Mouse (Mus musculus) embryonic facial prominence, embryonic 12.5 days (tissue): ENCODE results near the gene Ntm. TPM values are rescaled to one million over a fixed set of nuclear protein-coding genes. Genes with fewer than 3 reads are reported as not detected.

Source experiments
- ATAC-seq: fragments of 200-750 bp; cut with Nextera tagmentation; 2 replicates; pipeline ENCODE4 v1.8.0; 2017; ENCODE audit not compliant: insufficient number of reproducible peaks, insufficient read depth, low FRiP score, low TSS enrichment
- H3K27ac ChIP-seq: fragments of 300-500 bp; sonication (generic); 2 replicates; pipeline ENCODE4 v1.5.1; 2016; ENCODE audit warnings: mild to moderate bottlenecking
- H3K27me3 ChIP-seq: fragments of 300-500 bp; sonication (generic); 2 replicates; pipeline ENCODE4 v1.6.1; 2016; ENCODE audit warnings: mild to moderate bottlenecking, moderate library complexity
- H3K36me3 ChIP-seq: fragments of 300-500 bp; sonication (generic); 2 replicates; pipeline ENCODE4 v1.6.1; 2016; ENCODE audit warnings: mild to moderate bottlenecking
- H3K4me1 ChIP-seq: fragments of 300-500 bp; sonication (generic); 2 replicates; pipeline ENCODE4 v1.6.1; 2016
- H3K4me2 ChIP-seq: fragments of 300-500 bp; sonication (generic); replicated peaks from 2 replicates; pipeline ENCODE4 v1.6.1; 2016; ENCODE audit warnings: mild to moderate bottlenecking, moderate library complexity
- H3K4me3 ChIP-seq: fragments of 300-500 bp; sonication (generic); 2 replicates; pipeline ENCODE4 v1.5.1; 2016; ENCODE audit warnings: mild to moderate bottlenecking
- H3K9ac ChIP-seq: fragments of 300-500 bp; sonication (generic); 2 replicates; pipeline ENCODE4 v1.6.1; 2016; ENCODE audit warnings: mild to moderate bottlenecking, moderate library complexity
- H3K9me3 ChIP-seq: fragments of 300-500 bp; sonication (generic); 2 replicates; pipeline ENCODE4 v1.6.1; 2016; ENCODE audit warnings: mild to moderate bottlenecking, moderate library complexity
- WGBS: fragments of 180-500 bp; shearing (Covaris S2); methylation state at CpG from one replicate; pipeline ENCODE4 v1.1.7; 2016; 5-methylcytosine and 5-hydroxymethylcytosine counted together
- polyA plus RNA-seq: library from polyadenylated mRNA; unstranded; fragments of >200 nt; fragmentation: Nextera tagmentation; extraction: Ambion mirVana; gene quantifications from 2 replicates; pipeline ENCODE4 v1.2.1, GENCODE M21; 2016

The Ntm gene
- polyA plus RNA-seq, 1 experiment from 2014 or later = 23.0 TPM

DNA sequence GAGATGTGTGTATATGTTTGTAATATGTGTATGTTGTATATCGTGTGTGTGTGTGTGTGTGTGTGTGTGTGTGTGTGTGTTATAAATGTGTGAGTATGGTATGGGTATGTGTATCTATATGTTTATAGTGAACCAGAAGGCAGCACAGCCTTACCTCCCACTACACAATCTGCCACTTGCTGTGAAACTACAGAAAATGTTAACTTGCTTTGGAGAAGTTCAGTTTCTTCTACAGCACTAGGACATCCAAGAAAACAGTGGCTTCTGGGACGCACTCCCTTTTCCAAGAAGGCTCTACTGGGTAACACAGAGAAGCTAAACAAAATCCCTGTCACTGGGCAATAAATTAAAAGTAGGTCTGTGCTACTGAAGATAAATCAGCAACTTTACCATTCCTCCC, 834.5 kb downstream of the Ntm start:
- no peaks in the 10 kb centered on the region for H3K36me3 ChIP-seq

DNA sequence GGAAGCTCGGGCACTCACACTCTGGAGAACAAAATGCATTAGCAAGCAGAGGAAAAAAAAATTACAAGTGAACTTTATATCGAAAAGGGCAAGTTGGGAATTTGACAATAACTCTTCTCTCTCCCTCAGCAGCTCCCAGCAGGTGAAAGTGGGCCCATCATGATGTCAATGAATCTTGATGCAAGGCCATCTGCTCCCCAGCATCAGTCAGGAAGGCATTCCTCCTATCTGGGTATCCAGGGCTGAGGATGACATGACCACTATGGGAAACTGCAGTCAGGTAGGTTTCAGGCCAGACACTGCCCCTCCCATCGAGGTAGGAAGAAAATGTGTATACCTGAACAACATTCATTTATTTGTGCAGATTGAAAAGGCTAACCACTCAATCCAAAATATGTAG, 838.5 kb downstream of the Ntm start:
- no peak overlapping the region for H3K9ac ChIP-seq
- H3K27ac ChIP-seq = no peak overlapping the region
- no peak overlapping the region for H3K4me2 ChIP-seq
- H3K9me3 ChIP-seq = no peaks in the 10 kb centered on the region
- no peak for ATAC-seq
- H3K4me3 ChIP-seq = no peak overlapping the region
- H3K27me3 ChIP-seq = no peaks in the 10 kb centered on the region
- WGBS = 77% methylated on average over 3 of the region's 3 CpGs
- no peaks in the 10 kb centered on the region for H3K36me3 ChIP-seq
- H3K4me1 ChIP-seq = no peaks in the 10 kb centered on the region

More for the DNA sequence above, 834.5 kb downstream of the Ntm start:
- 88% methylated on average over 2 of the region's 2 CpGs for WGBS
- no peak overlapping the region for H3K4me3 ChIP-seq
- no peak overlapping the region for H3K27ac ChIP-seq
- ATAC-seq = no peak
- 0 out of 2 replicates have a peak, but pooled peaks cover 4% of the 10 kb centered on the region for H3K9me3 ChIP-seq
- H3K4me1 ChIP-seq = no peaks in the 10 kb centered on the region
- no peak overlapping the region for H3K9ac ChIP-seq
- H3K27me3 ChIP-seq = no peaks in the 10 kb centered on the region
- no peak overlapping the region for H3K4me2 ChIP-seq

DNA sequence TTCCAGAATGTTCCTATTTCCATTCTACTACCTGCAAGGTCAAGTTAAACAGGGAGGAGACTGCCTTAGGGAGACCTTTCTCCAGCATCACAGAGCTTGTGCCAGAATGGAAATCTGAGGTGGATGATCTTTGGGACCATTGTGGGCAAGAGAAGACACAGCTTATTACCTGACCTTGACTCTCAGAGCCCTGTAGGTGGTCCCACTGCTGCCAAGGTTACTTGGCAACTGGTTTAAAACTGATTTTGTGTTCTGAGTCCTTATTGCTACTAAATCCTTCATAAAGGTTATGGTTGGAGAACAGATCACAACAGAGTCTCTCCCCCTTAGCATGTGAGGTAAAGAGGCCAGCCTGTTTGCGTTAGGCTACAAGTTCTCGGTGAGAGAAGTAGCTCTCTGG, 839.1 kb downstream of the Ntm start:
- H3K36me3 ChIP-seq = no peaks in the 10 kb centered on the region
- no peak overlapping the region for H3K27ac ChIP-seq
- 87% methylated on average over 2 of the region's 2 CpGs for WGBS
- no peaks in the 10 kb centered on the region for H3K4me1 ChIP-seq
- no peak overlapping the region for H3K9ac ChIP-seq
- ATAC-seq = no peak
- no peak overlapping the region for H3K4me2 ChIP-seq
- H3K4me3 ChIP-seq = no peak overlapping the region
- no peaks in the 10 kb centered on the region for H3K27me3 ChIP-seq
- no peaks in the 10 kb centered on the region for H3K9me3 ChIP-seq

DNA sequence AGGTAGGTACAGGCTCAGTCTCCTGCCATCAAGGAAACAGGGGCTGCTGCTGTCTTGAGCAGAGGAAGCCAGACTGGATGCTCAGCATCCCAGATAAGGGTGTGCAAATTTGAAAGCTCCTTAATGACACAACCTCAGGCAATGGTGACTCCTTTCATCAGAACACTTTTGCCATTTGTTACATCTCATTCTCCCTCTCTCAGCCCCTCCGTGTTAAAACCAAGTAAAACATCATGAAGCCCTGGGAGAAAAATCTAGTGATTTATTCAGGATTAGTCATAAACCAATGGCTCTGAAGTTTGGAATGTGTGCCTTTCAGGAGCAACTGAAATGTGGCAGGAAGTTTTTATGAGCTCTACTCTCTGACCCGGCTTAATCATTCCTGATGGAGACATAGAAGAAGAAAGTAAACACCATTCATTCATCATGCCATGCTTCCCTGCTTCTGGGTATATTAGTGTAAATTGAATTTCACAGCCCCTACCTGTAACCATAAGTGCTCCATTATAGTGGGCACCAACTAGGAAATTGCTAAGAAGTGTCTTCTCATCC, 845.3 kb downstream of the Ntm start:
- Histone ChIP-seq H3K27me3 (no peaks in the 10 kb centered on the region), H3K9me3 (no peaks in the 10 kb centered on the region), H3K27ac (no peak overlapping the region), H3K9ac (no peak overlapping the region), H3K36me3 (no peaks in the 10 kb centered on the region), H3K4me3 (no peak overlapping the region), H3K4me2 (no peak overlapping the region), H3K4me1 (no peaks in the 10 kb centered on the region)
- no peak for ATAC-seq
- WGBS = 58% methylated on average over 2 of the region's 2 CpGs

DNA sequence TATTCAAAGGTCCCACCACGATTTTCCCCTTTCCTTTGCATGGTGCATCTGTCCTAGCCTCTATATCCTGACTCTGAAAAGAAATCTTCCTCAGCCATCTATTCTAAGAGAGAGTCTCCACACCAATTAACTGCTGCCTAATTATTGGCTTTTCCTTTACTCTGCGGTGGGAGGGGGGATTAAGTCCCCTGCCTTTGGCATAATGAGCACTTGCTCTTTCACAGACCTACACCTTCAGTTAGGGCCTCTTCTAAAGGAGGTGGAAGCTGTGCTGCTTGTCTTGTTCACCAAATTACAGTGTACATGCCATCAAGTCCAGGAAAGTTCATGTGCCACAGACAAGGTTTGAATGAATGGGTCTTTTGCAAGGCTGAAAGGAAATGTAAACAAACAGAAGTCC, 847.6 kb downstream of the Ntm start:
- Histone ChIP-seq H3K4me3 (no peak overlapping the region), H3K9ac (no peak overlapping the region), H3K9me3 (no peaks in the 10 kb centered on the region), H3K27ac (no peak overlapping the region), H3K4me2 (no peak overlapping the region), H3K4me1 (no peaks in the 10 kb centered on the region), H3K36me3 (no peaks in the 10 kb centered on the region), H3K27me3 (no peaks in the 10 kb centered on the region)
- 33% methylated on average over 2 of the region's 2 CpGs for WGBS
- no peak for ATAC-seq

DNA sequence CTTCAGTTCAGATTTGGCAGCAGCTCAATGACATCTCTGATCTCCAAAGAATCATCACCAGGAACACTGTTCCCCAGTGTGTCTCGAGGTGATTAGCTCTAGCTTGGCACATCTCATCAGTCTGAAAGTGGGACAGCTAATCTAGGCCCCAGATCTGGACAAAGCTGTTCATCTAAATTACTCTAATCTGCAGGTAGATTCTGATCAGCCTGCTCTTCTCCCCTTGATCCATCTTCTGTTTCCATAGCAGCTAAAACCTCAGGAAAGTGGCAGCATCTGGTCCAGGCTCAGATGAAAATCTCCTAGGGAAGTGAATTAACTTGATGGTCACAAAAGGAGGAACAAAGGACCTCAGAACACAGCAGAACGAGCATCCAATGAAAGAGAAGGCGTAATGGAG, 856.2 kb downstream of the Ntm start:
- H3K27me3 ChIP-seq = no peaks in the 10 kb centered on the region
- H3K9me3 ChIP-seq = no peaks in the 10 kb centered on the region
- WGBS = 72% methylated on average over 3 of the region's 3 CpGs
- H3K9ac ChIP-seq = no peak overlapping the region
- ATAC-seq = no peak
- no peak overlapping the region for H3K4me3 ChIP-seq
- H3K36me3 ChIP-seq = no peaks in the 10 kb centered on the region
- no peak overlapping the region for H3K27ac ChIP-seq
- no peak overlapping the region for H3K4me2 ChIP-seq
- H3K4me1 ChIP-seq = no peaks in the 10 kb centered on the region

DNA sequence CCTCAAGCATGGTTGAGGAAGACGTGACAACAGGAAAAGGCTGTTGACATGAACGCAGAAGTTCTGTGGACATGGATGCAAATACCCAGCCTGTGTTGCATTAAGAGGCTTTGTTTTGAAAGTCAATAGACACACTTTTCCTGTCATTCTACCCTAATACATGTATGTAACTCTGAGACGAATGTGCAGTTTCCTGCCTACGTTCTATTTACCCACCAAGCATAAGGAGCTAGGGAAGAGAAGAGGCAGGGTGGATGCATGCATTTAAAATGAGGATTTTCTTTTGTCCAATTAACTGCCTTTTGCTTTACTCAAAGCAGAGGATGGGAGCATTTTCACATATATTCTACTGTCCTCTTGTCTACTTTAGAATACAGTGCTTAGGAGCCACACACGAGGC, 858.5 kb downstream of the Ntm start:
- Histone ChIP-seq H3K27ac (no peak overlapping the region), H3K9ac (no peak overlapping the region), H3K9me3 (no peaks in the 10 kb centered on the region), H3K4me2 (no peak overlapping the region), H3K4me1 (no peaks in the 10 kb centered on the region), H3K27me3 (no peaks in the 10 kb centered on the region), H3K4me3 (no peak overlapping the region), H3K36me3 (no peaks in the 10 kb centered on the region)
- 85% methylated on average over 5 of the region's 5 CpGs for WGBS
- no peak for ATAC-seq

DNA sequence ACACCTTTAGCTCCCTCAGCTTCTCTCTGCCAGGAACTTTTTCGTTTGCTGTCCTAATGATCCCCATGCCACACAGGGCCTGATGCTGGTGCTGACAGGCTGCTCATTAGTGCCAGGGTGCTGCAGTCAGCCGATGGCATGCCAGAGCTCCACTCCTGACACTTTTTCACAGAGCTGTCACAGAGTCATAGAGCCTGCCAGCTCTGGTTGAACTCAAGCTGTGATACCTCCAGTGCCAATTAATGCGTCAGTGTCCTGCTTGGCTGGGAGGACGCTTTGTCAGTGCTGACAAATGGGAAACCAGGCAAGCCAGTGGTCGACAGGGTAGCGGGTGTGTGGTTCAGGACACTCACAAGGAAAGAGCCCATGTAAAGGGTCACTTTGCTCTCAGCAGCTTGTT, 858.9 kb downstream of the Ntm start:
- H3K36me3 ChIP-seq = no peaks in the 10 kb centered on the region
- H3K9me3 ChIP-seq = no peaks in the 10 kb centered on the region
- no peak for ATAC-seq
- H3K27ac ChIP-seq = no peak overlapping the region
- H3K9ac ChIP-seq = no peak overlapping the region
- H3K4me2 ChIP-seq = no peak overlapping the region
- 68% methylated on average over 6 of the region's 6 CpGs for whole genome bisulfite sequencing
- no peaks in the 10 kb centered on the region for H3K4me1 ChIP-seq
- H3K4me3 ChIP-seq = no peak overlapping the region
- no peaks in the 10 kb centered on the region for H3K27me3 ChIP-seq

DNA sequence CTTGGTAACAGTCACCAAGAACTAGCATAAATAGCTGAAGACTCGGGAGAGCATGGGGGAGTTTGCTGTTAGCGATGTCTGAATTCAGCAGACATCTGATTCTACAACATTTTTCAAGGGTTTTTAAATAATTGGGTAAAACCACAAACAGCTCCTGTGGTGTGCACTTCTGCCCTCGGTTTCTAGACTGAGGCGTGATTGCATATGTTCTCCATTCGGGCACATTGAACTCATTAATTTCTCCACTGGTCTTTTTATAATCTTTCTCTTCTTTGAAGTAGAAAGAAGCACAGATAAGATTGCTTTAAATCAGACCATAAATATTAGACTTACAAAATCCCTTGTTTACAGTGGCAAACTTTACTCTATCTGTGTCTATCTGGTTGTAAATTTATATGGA, 862.3 kb downstream of the Ntm start:
- Histone ChIP-seq H3K9ac (no peak overlapping the region), H3K4me2 (no peak overlapping the region), H3K4me3 (no peak overlapping the region), H3K27ac (no peak overlapping the region), H3K4me1 (no peaks in the 10 kb centered on the region), H3K27me3 (no peaks in the 10 kb centered on the region), H3K9me3 (no peaks in the 10 kb centered on the region), H3K36me3 (no peaks in the 10 kb centered on the region)
- no peak for ATAC-seq
- WGBS = 40% methylated on average over 5 of the region's 5 CpGs

DNA sequence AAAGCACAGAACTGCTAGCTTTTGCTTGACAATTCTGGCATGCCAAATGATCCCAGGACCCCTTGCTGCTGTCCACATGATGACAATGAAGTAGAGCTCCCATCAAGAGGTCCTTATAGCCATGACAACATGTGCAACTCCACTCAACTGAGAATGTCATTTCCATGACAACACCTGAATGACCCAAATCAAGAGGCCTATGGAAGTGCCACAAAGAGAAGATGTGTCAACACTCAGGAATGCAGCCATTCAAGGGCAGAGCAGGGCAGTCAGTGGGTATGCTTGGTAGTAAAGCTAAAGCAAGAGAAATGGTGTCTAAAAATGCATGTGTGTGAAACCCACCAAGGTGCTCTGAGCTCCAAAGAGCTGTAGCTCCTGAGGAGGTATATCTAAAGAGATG, 870.5 kb downstream of the Ntm start:
- Histone ChIP-seq H3K36me3 (no peaks in the 10 kb centered on the region), H3K4me2 (no peak overlapping the region), H3K27ac (no peak overlapping the region), H3K9me3 (no peaks in the 10 kb centered on the region), H3K27me3 (no peaks in the 10 kb centered on the region), H3K4me3 (no peak overlapping the region), H3K9ac (no peak overlapping the region), H3K4me1 (no peaks in the 10 kb centered on the region)
- no peak for ATAC-seq

DNA sequence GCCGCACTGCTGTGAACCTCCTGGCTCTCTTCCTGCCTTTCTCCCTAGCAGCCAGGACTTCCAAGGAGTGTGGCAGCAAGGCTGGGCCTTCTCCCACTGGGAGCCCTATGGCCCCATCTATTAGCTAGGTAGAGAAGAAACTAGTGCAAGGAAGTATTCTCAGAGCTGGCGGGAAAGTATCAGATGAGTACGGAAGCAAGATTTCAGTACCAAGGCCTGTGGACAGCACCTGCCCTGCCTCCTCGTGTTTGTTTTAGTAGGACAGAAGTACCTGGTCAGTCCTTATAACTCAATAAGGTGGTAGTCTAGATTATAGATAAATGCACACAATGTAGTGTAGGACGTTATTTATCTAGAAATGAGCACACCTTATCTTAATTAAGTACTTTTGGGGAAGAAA, 874.3 kb downstream of the Ntm start:
- no peak overlapping the region for H3K4me3 ChIP-seq
- no peaks in the 10 kb centered on the region for H3K27me3 ChIP-seq
- no peaks in the 10 kb centered on the region for H3K4me1 ChIP-seq
- no peak overlapping the region for H3K27ac ChIP-seq
- WGBS = 50% methylated on average over 5 of the region's 5 CpGs
- H3K9me3 ChIP-seq = no peaks in the 10 kb centered on the region
- no peak overlapping the region for H3K9ac ChIP-seq
- H3K36me3 ChIP-seq = no peaks in the 10 kb centered on the region
- no peak for ATAC-seq
- H3K4me2 ChIP-seq = no peak overlapping the region

DNA sequence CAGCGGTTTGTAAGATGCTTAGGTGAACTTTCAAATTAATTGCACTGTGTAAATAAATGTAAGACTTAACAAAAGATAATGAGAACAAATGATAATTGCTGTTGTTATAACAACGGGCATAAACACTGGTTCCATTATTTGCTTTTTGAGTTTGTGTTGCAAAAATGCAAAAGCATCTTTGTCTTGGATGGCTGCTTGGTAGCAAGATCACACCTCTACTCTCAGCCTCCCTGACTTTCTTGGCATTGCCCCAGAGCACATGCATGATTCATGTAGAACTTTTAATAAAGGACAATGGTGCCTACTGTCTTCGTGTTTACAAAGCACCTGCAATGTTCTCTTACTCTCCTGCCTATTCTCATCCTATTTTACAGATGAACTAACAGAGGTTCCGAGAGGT, 875.3 kb downstream of the Ntm start:
- no peak overlapping the region for H3K4me2 ChIP-seq
- H3K9ac ChIP-seq = no peak overlapping the region
- no peaks in the 10 kb centered on the region for H3K9me3 ChIP-seq
- ATAC-seq = no peak
- H3K4me1 ChIP-seq = no peaks in the 10 kb centered on the region
- no peaks in the 10 kb centered on the region for H3K27me3 ChIP-seq
- no peak overlapping the region for H3K4me3 ChIP-seq
- no peak overlapping the region for H3K27ac ChIP-seq
- WGBS = 60% methylated on average over 4 of the region's 4 CpGs
- no peaks in the 10 kb centered on the region for H3K36me3 ChIP-seq

DNA sequence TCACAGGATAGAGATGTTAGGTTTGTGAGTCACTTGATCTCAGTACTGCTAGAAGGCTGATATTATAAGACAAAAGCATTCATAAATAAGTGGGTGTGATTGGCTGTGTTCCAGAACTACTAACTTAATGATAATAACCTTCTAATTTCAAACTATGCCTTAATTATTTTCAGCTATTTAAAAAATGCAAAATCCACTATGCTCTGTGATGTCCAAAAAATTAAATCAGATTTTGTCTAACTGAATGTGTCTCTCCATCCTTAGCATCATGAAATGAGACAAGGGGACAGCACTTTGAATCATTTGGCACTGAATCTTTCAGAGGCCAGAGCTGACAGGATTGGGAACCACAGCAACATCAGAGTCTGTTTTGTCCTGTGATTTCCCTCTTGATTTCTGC, 875.8 kb downstream of the Ntm start:
- no peaks in the 10 kb centered on the region for H3K9me3 ChIP-seq
- no peak overlapping the region for H3K27ac ChIP-seq
- no peaks in the 10 kb centered on the region for H3K4me1 ChIP-seq
- H3K27me3 ChIP-seq = no peaks in the 10 kb centered on the region
- no peak overlapping the region for H3K9ac ChIP-seq
- H3K36me3 ChIP-seq = no peaks in the 10 kb centered on the region
- no peak for ATAC-seq
- no peak overlapping the region for H3K4me3 ChIP-seq
- no peak overlapping the region for H3K4me2 ChIP-seq
